Mouse (Mus musculus): Measurements from ENCODE around the gene Luzp2. TPM values are rescaled to one million over a fixed set of nuclear protein-coding genes. Genes with fewer than 3 reads are reported as not detected.
"Not testable (repeated sequence)": the region's sequence is repeated elsewhere in the genome, so short reads cannot be mapped to it uniquely, and the experiment has no call there.

Luzp2 gene
- polyA plus RNA-seq, 1 experiment from 2014 or later: 0.64 TPM

GRCm38 (mm10) chr7:55009173-55009771 lies 174.0 kb downstream of the Luzp2 start:
- H3K27ac ChIP-seq (ENCODE audit: poor library complexity, severe bottlenecking): no peak overlapping the region
- H3K4me3 ChIP-seq: no peak overlapping the region
- ATAC-seq (ENCODE audit: insufficient number of reproducible peaks, low FRiP score): no peak
- WGBS: 67% methylated on average over 4 of the region's 4 CpGs
- no peaks in the 10 kb centered on the region for H3K9me3 ChIP-seq (replicated peaks)
- H3K4me1 ChIP-seq (replicated peaks): no peaks in the 10 kb centered on the region
- no peaks in the 10 kb centered on the region for H3K27me3 ChIP-seq (replicated peaks)
- H3K4me2 ChIP-seq: no peak overlapping the region
- no peak overlapping the region for H3K9ac ChIP-seq
- H3K36me3 ChIP-seq: no peaks in the 10 kb centered on the region

GRCm38 (mm10) chr7:55133850-55134249 lies 298.6 kb downstream of the Luzp2 start:
- 67% methylated on average over 2 of the region's 2 CpGs for WGBS
- ATAC-seq (ENCODE audit: insufficient number of reproducible peaks, low FRiP score); H3K4me1 ChIP-seq (replicated peaks); H3K4me2 ChIP-seq; H3K27ac ChIP-seq (ENCODE audit: poor library complexity, severe bottlenecking); H3K9me3 ChIP-seq (replicated peaks); H3K36me3 ChIP-seq; H3K27me3 ChIP-seq (replicated peaks); H3K4me3 ChIP-seq; H3K9ac ChIP-seq: not testable (repeated sequence)

- no peak overlapping the region for H3K27ac ChIP-seq (ENCODE audit: poor library complexity, severe bottlenecking)
- H3K4me1 ChIP-seq (replicated peaks): no peaks in the 10 kb centered on the region
- no peaks in the 10 kb centered on the region for H3K27me3 ChIP-seq (replicated peaks)
- no peak for ATAC-seq (ENCODE audit: insufficient number of reproducible peaks, low FRiP score)
- no peak overlapping the region for H3K4me2 ChIP-seq
- H3K36me3 ChIP-seq: no peaks in the 10 kb centered on the region
- H3K4me3 ChIP-seq: no peak overlapping the region
- no peaks in the 10 kb centered on the region for H3K9me3 ChIP-seq (replicated peaks)
- WGBS: 79% methylated on average over 10 of the region's 10 CpGs
- no peak overlapping the region for H3K9ac ChIP-seq
Observed at GRCm38 (mm10) chr7:55188927-55189326, 353.6 kb downstream of the Luzp2 start.

- 80% methylated on average over 2 of the region's 2 CpGs for WGBS
- H3K27me3 ChIP-seq (replicated peaks): no peaks in the 10 kb centered on the region
Observed at GRCm38 (mm10) chr7:55189496-55189895, 354.2 kb downstream of the Luzp2 start.

GRCm38 (mm10) chr7:55190655-55191054 lies 355.4 kb downstream of the Luzp2 start:
- no peaks in the 10 kb centered on the region for H3K36me3 ChIP-seq

More at GRCm38 (mm10) chr7:55189496-55189895, 354.2 kb downstream of the Luzp2 start:
- Histone ChIP-seq H3K9ac (no peak overlapping the region), H3K4me2 (no peak overlapping the region), H3K4me3 (no peak overlapping the region), H3K4me1 (replicated peaks) (no peaks in the 10 kb centered on the region), H3K27ac (ENCODE audit: poor library complexity, severe bottlenecking) (no peak overlapping the region), H3K36me3 (no peaks in the 10 kb centered on the region), H3K9me3 (replicated peaks) (no peaks in the 10 kb centered on the region)
- ATAC-seq (ENCODE audit: insufficient number of reproducible peaks, low FRiP score): no peak

GRCm38 (mm10) chr7:55198806-55199205 lies 363.5 kb downstream of the Luzp2 start:
- Histone ChIP-seq H3K4me3 (no peak overlapping the region), H3K27ac (ENCODE audit: poor library complexity, severe bottlenecking) (no peak overlapping the region), H3K36me3 (no peaks in the 10 kb centered on the region), H3K4me2 (no peak overlapping the region), H3K27me3 (replicated peaks) (no peaks in the 10 kb centered on the region), H3K4me1 (replicated peaks) (no peaks in the 10 kb centered on the region), H3K9ac (no peak overlapping the region), H3K9me3 (replicated peaks) (no peaks in the 10 kb centered on the region)
- WGBS: 57% methylated on average over 2 of the region's 2 CpGs
- ATAC-seq (ENCODE audit: insufficient number of reproducible peaks, low FRiP score): no peak

More at GRCm38 (mm10) chr7:55190655-55191054, 355.4 kb downstream of the Luzp2 start:
- Histone ChIP-seq H3K4me3 (no peak overlapping the region), H3K27ac (ENCODE audit: poor library complexity, severe bottlenecking) (no peak overlapping the region), H3K4me2 (no peak overlapping the region), H3K9ac (no peak overlapping the region), H3K4me1 (replicated peaks) (no peaks in the 10 kb centered on the region), H3K9me3 (replicated peaks) (no peaks in the 10 kb centered on the region), H3K27me3 (replicated peaks) (no peaks in the 10 kb centered on the region)
- no peak for ATAC-seq (ENCODE audit: insufficient number of reproducible peaks, low FRiP score)
- 67% methylated on average over 3 of the region's 3 CpGs for WGBS

- 67% methylated on average over 2 of the region's 2 CpGs for WGBS
- ATAC-seq (ENCODE audit: insufficient number of reproducible peaks, low FRiP score): no peak
Observed at GRCm38 (mm10) chr7:55222997-55223396, 387.7 kb downstream of the Luzp2 start.

GRCm38 (mm10) chr7:55229407-55229806 lies 394.1 kb downstream of the Luzp2 start:
- no peak overlapping the region for H3K4me2 ChIP-seq
- H3K9me3 ChIP-seq (replicated peaks): no peaks in the 10 kb centered on the region

More at GRCm38 (mm10) chr7:55222997-55223396, 387.7 kb downstream of the Luzp2 start:
- Histone ChIP-seq H3K36me3 (no peaks in the 10 kb centered on the region), H3K9ac (no peak overlapping the region), H3K4me2 (no peak overlapping the region), H3K27ac (ENCODE audit: poor library complexity, severe bottlenecking) (no peak overlapping the region), H3K27me3 (replicated peaks) (no peaks in the 10 kb centered on the region), H3K4me1 (replicated peaks) (no peaks in the 10 kb centered on the region), H3K9me3 (replicated peaks) (no peaks in the 10 kb centered on the region), H3K4me3 (no peak overlapping the region)

More at GRCm38 (mm10) chr7:55229407-55229806, 394.1 kb downstream of the Luzp2 start:
- no peak overlapping the region for H3K27ac ChIP-seq (ENCODE audit: poor library complexity, severe bottlenecking)
- H3K4me1 ChIP-seq (replicated peaks): no peaks in the 10 kb centered on the region
- H3K27me3 ChIP-seq (replicated peaks): no peaks in the 10 kb centered on the region
- no peak overlapping the region for H3K4me3 ChIP-seq
- H3K36me3 ChIP-seq: no peaks in the 10 kb centered on the region
- ATAC-seq (ENCODE audit: insufficient number of reproducible peaks, low FRiP score): no peak
- no peak overlapping the region for H3K9ac ChIP-seq
